Mouse (Mus musculus) midbrain, embryonic 11.5 days (tissue): ENCODE results near the gene Ccdc151. TPM values are rescaled to one million over a fixed set of nuclear protein-coding genes. Genes with fewer than 3 reads are reported as not detected.

Experiments used
- ATAC-seq: fragments of 200-750 bp; cut with Nextera tagmentation; 2 replicates; pipeline ENCODE4 v1.8.0; 2017; ENCODE audit warnings: moderate TSS enrichment, moderate library complexity; ENCODE audit not compliant: low FRiP score
- DNase-seq: peaks from one replicate; pipeline ENCODE4 v3.0.0; 2015; ENCODE audit warnings: low spot score; ENCODE audit errors: missing footprints
- H3K27ac ChIP-seq: fragments of 300-500 bp; sonication (generic); 2 replicates; pipeline ENCODE4 v1.5.1; 2014; ENCODE audit warnings: low read depth, low read length
- H3K27me3 ChIP-seq: fragments of 300-500 bp; sonication (generic); 2 replicates; pipeline ENCODE4 v1.6.1; 2014; ENCODE audit warnings: mild to moderate bottlenecking, low read length, moderate library complexity, mixed read lengths; ENCODE audit not compliant: control insufficient read depth, insufficient read depth
- H3K36me3 ChIP-seq: fragments of 300-500 bp; sonication (generic); 2 replicates; pipeline ENCODE4 v1.6.1; 2014; ENCODE audit warnings: mild to moderate bottlenecking, low read length, moderate library complexity, mixed read lengths; ENCODE audit not compliant: control insufficient read depth, insufficient read depth
- H3K4me1 ChIP-seq: fragments of 300-500 bp; sonication (generic); 2 replicates; pipeline ENCODE4 v1.6.1; 2014; ENCODE audit warnings: low read length; ENCODE audit not compliant: control insufficient read depth, insufficient read depth
- H3K4me2 ChIP-seq: fragments of 300-500 bp; sonication (generic); 2 replicates; pipeline ENCODE4 v1.6.1; 2014; ENCODE audit warnings: mild to moderate bottlenecking, moderate library complexity
- H3K4me3 ChIP-seq: fragments of 300-500 bp; sonication (generic); 2 replicates; pipeline ENCODE4 v1.5.1; 2014; ENCODE audit warnings: low read depth, low read length
- H3K9ac ChIP-seq: fragments of 300-500 bp; sonication (generic); 2 replicates; pipeline ENCODE4 v1.6.1; 2014; ENCODE audit warnings: low read length
- H3K9me3 ChIP-seq: fragments of 300-500 bp; sonication (generic); 2 replicates; pipeline ENCODE4 v1.6.1; 2016; ENCODE audit warnings: low read length; ENCODE audit not compliant: control insufficient read depth
- WGBS: fragments of 180-500 bp; shearing (Covaris S2); extraction: QIAGEN DNeasy Blood & Tissue Kit; methylation state at CpG from one replicate; pipeline ENCODE4 v1.1.7; 2014; 5-methylcytosine and 5-hydroxymethylcytosine counted together
- polyA plus RNA-seq: library from polyadenylated mRNA; unstranded; fragments of >200 nt; fragmentation: Nextera tagmentation; extraction: Ambion mirVana; gene quantifications from 2 replicates; pipeline ENCODE4 v1.2.1, GENCODE M21; 2014

Gene Ccdc151
- polyA plus RNA-seq, 1 experiment from 2014 or later = 6.3 TPM

GRCm38 (mm10) chr9:21987592-21988342 is 14.7 kb downstream of the Ccdc151 start:
- ATAC-seq = no peak
- no peak for DNase-seq
- 9% methylated on average over 36 of the region's 36 CpGs for WGBS
- Histone ChIP-seq H3K9ac (no peak overlapping the region), H3K4me2 (peak overlapping the region; percentile 73), H3K27ac (no peak overlapping the region), H3K9me3 (no peaks in the 10 kb centered on the region), H3K36me3 (no peaks in the 10 kb centered on the region), H3K4me3 (0 out of 2 replicates have a peak overlapping the region, but pooled peaks have one; percentile 9), H3K4me1 (peaks cover 29% of the 10 kb centered on the region), H3K27me3 (peaks cover 65% of the 10 kb centered on the region)

GRCm38 (mm10) chr9:21983911-21984310 is 18.5 kb downstream of the Ccdc151 start:
- Histone ChIP-seq H3K4me2 (no peak overlapping the region), H3K27ac (no peak overlapping the region), H3K4me3 (no peak overlapping the region), H3K9me3 (no peaks in the 10 kb centered on the region), H3K9ac (no peak overlapping the region), H3K4me1 (peaks cover 16% of the 10 kb centered on the region), H3K27me3 (peaks cover 33% of the 10 kb centered on the region), H3K36me3 (no peaks in the 10 kb centered on the region)
- 4% methylated on average over 3 of the region's 3 CpGs for WGBS
- ATAC-seq = peak; percentile 35; the same call in 1 of the 2 replicates
- no peak for DNase-seq

- no peaks in the 10 kb centered on the region; the same call in 1 of the 2 replicates for H3K27me3 ChIP-seq
- H3K27ac ChIP-seq = no peak overlapping the region
- no peak overlapping the region for H3K9ac ChIP-seq
- H3K4me2 ChIP-seq = no peak overlapping the region
- H3K4me3 ChIP-seq = no peak overlapping the region
- 90% methylated on average over 4 of the region's 4 CpGs for WGBS
- ATAC-seq (no peak), DNase-seq (no peak)
- H3K9me3 ChIP-seq = no peaks in the 10 kb centered on the region
- H3K36me3 ChIP-seq = no peaks in the 10 kb centered on the region
- peaks cover under 1% of the 10 kb centered on the region; the same call in 1 of the 2 replicates for H3K4me1 ChIP-seq
Measured at GRCm38 (mm10) chr9:21978398-21979128, 23.9 kb downstream of the Ccdc151 start.

GRCm38 (mm10) chr9:21977972-21978371 is 24.5 kb downstream of the Ccdc151 start:
- Histone ChIP-seq H3K4me3 (no peak overlapping the region), H3K4me1 (no peaks in the 10 kb centered on the region), H3K27me3 (no peaks in the 10 kb centered on the region; the same call in 1 of the 2 replicates), H3K9me3 (no peaks in the 10 kb centered on the region), H3K4me2 (no peak overlapping the region), H3K9ac (no peak overlapping the region), H3K27ac (no peak overlapping the region), H3K36me3 (no peaks in the 10 kb centered on the region)
- no peak for ATAC-seq
- WGBS = 27% methylated on average over 2 of the region's 2 CpGs
- no peak for DNase-seq

DNA sequence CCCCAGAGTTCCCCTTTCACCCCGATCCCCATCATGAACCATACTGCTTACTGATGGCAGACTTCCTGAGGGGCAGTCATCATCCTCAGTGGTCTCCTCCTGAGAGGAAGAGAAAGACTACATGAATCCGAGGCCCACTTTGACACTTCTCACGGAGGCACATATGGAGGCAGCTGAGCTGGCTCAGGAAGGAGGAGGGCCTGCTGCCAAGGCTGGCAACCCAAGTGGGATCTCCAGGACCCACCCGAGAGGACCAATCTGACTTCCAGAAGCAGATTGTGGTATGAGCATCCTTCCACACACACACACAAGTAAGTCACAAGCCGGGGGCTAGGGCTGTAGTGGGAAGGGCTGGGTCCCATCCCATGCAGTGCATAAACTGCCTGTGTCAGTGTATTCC is 25.1 kb downstream of the Ccdc151 start:
- Histone ChIP-seq H3K27me3 (no peaks in the 10 kb centered on the region), H3K36me3 (no peaks in the 10 kb centered on the region), H3K9me3 (no peaks in the 10 kb centered on the region), H3K4me2 (no peak overlapping the region), H3K4me3 (no peak overlapping the region), H3K4me1 (no peaks in the 10 kb centered on the region), H3K27ac (no peak overlapping the region), H3K9ac (no peak overlapping the region)
- no peak for ATAC-seq
- DNase-seq = no peak
- 85% methylated on average over 5 of the region's 5 CpGs for WGBS

- 90% methylated on average over 10 of the region's 10 CpGs for WGBS
Measured at GRCm38 (mm10) chr9:21976626-21977175, 25.7 kb downstream of the Ccdc151 start.

DNA sequence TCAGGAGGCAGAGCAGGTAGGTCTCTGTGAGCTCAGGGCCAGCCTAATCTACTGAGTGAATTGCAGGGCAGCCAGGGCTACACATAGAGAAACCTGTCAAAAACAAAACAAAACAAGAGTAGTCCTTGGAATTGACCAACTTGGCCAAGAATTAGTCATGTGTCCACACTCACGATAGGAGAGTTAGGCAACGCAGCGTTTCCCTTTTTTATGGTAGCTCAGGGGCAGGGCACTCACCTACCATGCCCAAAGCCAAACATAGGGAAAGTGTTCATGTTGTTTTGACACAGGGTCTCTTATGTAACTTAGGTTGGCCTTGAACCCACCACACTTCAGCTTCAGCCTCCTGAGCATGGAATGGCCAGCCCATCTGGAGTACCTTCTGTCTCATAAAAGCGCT is 33.1 kb downstream of the Ccdc151 start:
- Histone ChIP-seq H3K36me3 (no peaks in the 10 kb centered on the region), H3K27ac (no peak overlapping the region), H3K27me3 (no peaks in the 10 kb centered on the region; the same call in 1 of the 2 replicates), H3K4me2 (no peak overlapping the region), H3K9ac (no peak overlapping the region), H3K4me1 (no peaks in the 10 kb centered on the region), H3K9me3 (no peaks in the 10 kb centered on the region), H3K4me3 (no peak overlapping the region)
- WGBS = 93% methylated on average over 4 of the region's 4 CpGs
- DNase-seq = peak; percentile 35
- ATAC-seq = no peak

More at GRCm38 (mm10) chr9:21976626-21977175, 25.7 kb downstream of the Ccdc151 start:
- no peaks in the 10 kb centered on the region for H3K27me3 ChIP-seq
- ATAC-seq = no peak
- no peaks in the 10 kb centered on the region for H3K4me1 ChIP-seq
- H3K9ac ChIP-seq = no peak overlapping the region
- DNase-seq = no peak
- no peak overlapping the region for H3K4me3 ChIP-seq
- no peak overlapping the region for H3K4me2 ChIP-seq
- H3K27ac ChIP-seq = no peak overlapping the region
- H3K36me3 ChIP-seq = no peaks in the 10 kb centered on the region
- no peaks in the 10 kb centered on the region for H3K9me3 ChIP-seq

DNA sequence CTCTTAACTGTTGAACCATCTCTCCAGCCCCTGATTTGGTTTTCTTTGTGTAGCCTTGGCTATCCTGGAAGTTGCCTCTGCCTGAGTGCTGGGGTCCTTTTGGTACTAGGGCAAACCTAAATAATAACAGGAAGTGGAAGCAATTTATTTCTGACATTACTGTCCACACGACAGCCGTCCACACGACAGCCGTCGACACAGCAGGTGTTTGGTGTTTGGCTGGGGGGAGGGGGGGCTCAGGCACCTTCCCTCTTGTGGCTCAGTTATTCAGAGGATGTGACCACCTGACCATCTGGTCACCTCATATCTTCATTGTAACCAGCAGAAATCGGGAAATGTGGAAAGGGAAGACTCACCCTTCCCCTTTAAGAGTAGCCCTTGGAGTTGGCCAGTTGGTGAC is 33.6 kb downstream of the Ccdc151 start:
- Histone ChIP-seq H3K27me3 (peaks cover 4% of the 10 kb centered on the region; the same call in 1 of the 2 replicates), H3K36me3 (no peaks in the 10 kb centered on the region), H3K4me2 (no peak overlapping the region), H3K4me1 (no peaks in the 10 kb centered on the region), H3K9ac (no peak overlapping the region), H3K9me3 (no peaks in the 10 kb centered on the region), H3K4me3 (no peak overlapping the region), H3K27ac (no peak overlapping the region)
- 81% methylated on average over 6 of the region's 6 CpGs for WGBS
- ATAC-seq (no peak), DNase-seq (no peak)

- peak within 1 kb of the TSS; percentile 60 for H3K4me2 ChIP-seq
- H3K9ac ChIP-seq = peak within 1 kb of the TSS; percentile 41
- no peaks in the 10 kb centered on the region for H3K9me3 ChIP-seq
- WGBS = 13% methylated on average over 8 of the region's 8 CpGs
- no peaks in the 10 kb centered on the region for H3K36me3 ChIP-seq
- peak within 1 kb of the TSS; percentile 25; the same call in 1 of the 2 replicates for H3K27ac ChIP-seq
- H3K4me3 ChIP-seq = peak within 1 kb of the TSS; percentile 33
- ATAC-seq (peak; percentile 47), DNase-seq (peak; percentile 90)
- peaks cover 27% of the 10 kb centered on the region for H3K4me1 ChIP-seq
- H3K27me3 ChIP-seq = peaks cover 45% of the 10 kb centered on the region
Measured at GRCm38 (mm10) chr9:21963417-21963816, 39.0 kb downstream of the Ccdc151 start, which contains the start of gene Epor. Epor (minus strand) TSS chr9:21963506.
